Mouse (Mus musculus) erythroblast, embryonic 14.5 days (primary cell): ENCODE measurements at regions not wholly inside any gene's neighbourhood (a gene's known extent, or its start where the extent isn't known, plus 50 kb on each side); places are given as distances from the start of the nearest gene placed in this dataset.

Experiments used
- H3K27me3 ChIP-seq: 2 replicates; pipeline ENCODE4 v1.6.1; 2012; ENCODE audit warnings: inconsistent platforms; ENCODE audit not compliant: control insufficient read depth
- H3K36me3 ChIP-seq: 2 replicates; pipeline ENCODE4 v1.6.1; 2012; ENCODE audit warnings: mild to moderate bottlenecking, inconsistent platforms; ENCODE audit not compliant: control insufficient read depth
- H3K4me1 ChIP-seq: 2 replicates; pipeline ENCODE4 v1.6.1; 2012; ENCODE audit warnings: inconsistent platforms; ENCODE audit not compliant: control insufficient read depth
- H3K4me3 ChIP-seq: replicated peaks from 2 replicates; pipeline ENCODE3; 2012; ENCODE audit warnings: moderate library complexity, mild to moderate bottlenecking, inconsistent platforms
- H3K9me3 ChIP-seq: 2 replicates; pipeline ENCODE4 v1.6.1; 2012; ENCODE audit warnings: low read length, inconsistent platforms, mixed read lengths; ENCODE audit not compliant: control insufficient read depth
- GATA1 ChIP-seq: IDR thresholded peaks from 2 replicates; pipeline ENCODE4 v1.6.1; 2012; ENCODE audit warnings: low read length, inconsistent platforms, mixed read lengths
- TAL1 ChIP-seq: IDR thresholded peaks from 3 replicates; pipeline ENCODE4 v1.6.1; 2012; ENCODE audit warnings: low read length, inconsistent platforms, mixed read lengths

- TF ChIP-seq TAL1 (no peak), GATA1 (no peak)
- Histone ChIP-seq H3K27me3 (no peaks in the 10 kb centered on the region), H3K36me3 (no peaks in the 10 kb centered on the region), H3K9me3 (no peaks in the 10 kb centered on the region), H3K4me3 (no peak overlapping the region), H3K4me1 (no peaks in the 10 kb centered on the region)
Observed at GRCm38 (mm10) chr2:45629616-45630015, 512.4 kb upstream of the Zeb2 start.

- H3K27me3 ChIP-seq, result no peaks in the 10 kb centered on the region
- no peaks in the 10 kb centered on the region for H3K9me3 ChIP-seq
- TF ChIP-seq GATA1 (no peak), TAL1 (no peak)
- H3K36me3 ChIP-seq, result no peaks in the 10 kb centered on the region
- no peaks in the 10 kb centered on the region for H3K4me1 ChIP-seq
- no peak overlapping the region for H3K4me3 ChIP-seq
Observed at GRCm38 (mm10) chr2:45623056-45623455, 505.9 kb upstream of the Zeb2 start.

DNA sequence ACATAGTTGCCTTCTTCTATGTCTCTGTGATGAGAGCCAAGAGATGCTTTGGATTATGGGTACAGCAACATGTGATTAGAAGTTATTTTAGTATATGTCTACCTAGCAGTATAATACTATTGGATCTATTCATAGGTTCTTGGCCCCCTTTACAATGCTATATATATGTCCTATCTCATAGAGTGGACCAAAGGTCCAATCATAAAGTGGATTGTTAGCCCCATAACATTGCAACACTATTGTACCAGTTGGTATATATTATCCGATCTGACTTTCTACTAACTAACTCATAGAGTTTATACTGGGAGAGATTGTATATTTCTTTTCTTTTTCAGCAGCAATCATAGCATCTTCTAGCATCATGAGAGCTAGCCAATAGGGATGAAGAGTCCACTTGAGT is 491.7 kb upstream of the Zeb2 start:
- Histone ChIP-seq H3K27me3 (no peaks in the 10 kb centered on the region), H3K36me3 (no peaks in the 10 kb centered on the region), H3K4me1 (no peaks in the 10 kb centered on the region), H3K9me3 (no peaks in the 10 kb centered on the region), H3K4me3 (no peak overlapping the region)
- TF ChIP-seq GATA1 (no peak), TAL1 (no peak)

GRCm38 (mm10) chr2:45607393-45607792 is 490.2 kb upstream of the Zeb2 start:
- H3K36me3 ChIP-seq, result no peaks in the 10 kb centered on the region
- no peaks in the 10 kb centered on the region for H3K4me1 ChIP-seq
- H3K4me3 ChIP-seq, result no peak overlapping the region
- no peak for TF ChIP-seq TAL1
- TF ChIP-seq GATA1, result no peak
- H3K27me3 ChIP-seq, result no peaks in the 10 kb centered on the region
- no peaks in the 10 kb centered on the region for H3K9me3 ChIP-seq

GRCm38 (mm10) chr2:45601332-45601900 is 484.2 kb upstream of the Zeb2 start:
- no peaks in the 10 kb centered on the region for H3K9me3 ChIP-seq
- H3K27me3 ChIP-seq, result no peaks in the 10 kb centered on the region
- H3K4me3 ChIP-seq, result no peak overlapping the region
- no peaks in the 10 kb centered on the region for H3K4me1 ChIP-seq
- H3K36me3 ChIP-seq, result no peaks in the 10 kb centered on the region
- TF ChIP-seq GATA1, result no peak
- TF ChIP-seq TAL1, result no peak

DNA sequence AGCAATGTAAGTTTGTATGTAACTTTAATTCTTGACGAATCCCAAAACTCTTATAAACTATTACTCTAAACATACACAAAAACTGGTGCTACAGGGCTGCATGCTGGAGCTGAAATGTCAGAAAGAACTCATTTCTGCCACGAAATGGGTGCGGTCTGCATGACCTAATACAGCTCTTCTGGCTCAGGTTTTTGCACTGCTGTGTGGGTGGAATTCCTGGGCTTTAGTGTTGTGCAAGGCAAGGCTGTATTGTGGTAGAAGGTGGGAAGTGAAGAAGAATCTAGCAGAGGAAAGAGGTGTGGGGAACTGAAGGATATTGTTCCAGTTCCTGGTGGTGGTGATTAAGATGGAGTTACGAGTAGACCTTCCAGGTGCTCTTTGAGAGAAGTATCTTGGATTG is 476.6 kb upstream of the Zeb2 start:
- H3K36me3 ChIP-seq, result no peaks in the 10 kb centered on the region
- no peaks in the 10 kb centered on the region for H3K9me3 ChIP-seq
- no peaks in the 10 kb centered on the region for H3K4me1 ChIP-seq
- no peaks in the 10 kb centered on the region for H3K27me3 ChIP-seq
- no peak overlapping the region for H3K4me3 ChIP-seq
- no peak for TF ChIP-seq TAL1
- TF ChIP-seq GATA1, result no peak

DNA sequence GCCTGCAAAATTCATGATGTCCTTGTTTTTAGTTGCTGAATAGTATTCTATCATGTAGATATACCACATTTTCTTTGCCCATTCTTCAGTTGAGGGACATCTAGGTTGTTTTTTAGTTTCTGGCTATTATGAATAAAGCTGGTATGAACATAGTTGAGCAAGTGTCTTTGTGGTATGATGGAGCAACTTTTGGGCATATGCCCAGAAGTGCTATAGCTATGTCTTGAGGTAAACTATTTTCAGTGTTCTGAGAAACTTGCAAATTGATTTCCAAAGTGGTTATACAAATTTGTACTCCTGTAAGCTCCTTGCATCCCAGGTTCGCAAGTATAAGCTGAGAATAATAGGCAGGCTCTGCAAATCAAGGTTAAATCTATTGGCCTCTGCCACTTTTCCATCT is 473.8 kb upstream of the Zeb2 start:
- H3K4me3 ChIP-seq, result no peak overlapping the region
- no peaks in the 10 kb centered on the region for H3K9me3 ChIP-seq
- H3K4me1 ChIP-seq, result no peaks in the 10 kb centered on the region
- H3K36me3 ChIP-seq, result no peaks in the 10 kb centered on the region
- no peaks in the 10 kb centered on the region for H3K27me3 ChIP-seq
- no peak for TF ChIP-seq TAL1
- TF ChIP-seq GATA1, result no peak

GRCm38 (mm10) chr2:45588248-45588647 is 471.1 kb upstream of the Zeb2 start:
- Histone ChIP-seq H3K36me3 (no peaks in the 10 kb centered on the region), H3K4me3 (no peak overlapping the region), H3K27me3 (no peaks in the 10 kb centered on the region), H3K4me1 (no peaks in the 10 kb centered on the region), H3K9me3 (no peaks in the 10 kb centered on the region)
- no peak for TF ChIP-seq TAL1
- no peak for TF ChIP-seq GATA1

- no peaks in the 10 kb centered on the region for H3K9me3 ChIP-seq
- no peaks in the 10 kb centered on the region for H3K27me3 ChIP-seq
- no peak overlapping the region for H3K4me3 ChIP-seq
- H3K4me1 ChIP-seq, result no peaks in the 10 kb centered on the region
- no peak for TF ChIP-seq GATA1
- no peaks in the 10 kb centered on the region for H3K36me3 ChIP-seq
Observed at GRCm38 (mm10) chr2:45586588-45587200, 469.5 kb upstream of the Zeb2 start.

- Histone ChIP-seq H3K4me3 (no peak overlapping the region), H3K36me3 (no peaks in the 10 kb centered on the region), H3K27me3 (no peaks in the 10 kb centered on the region), H3K4me1 (no peaks in the 10 kb centered on the region), H3K9me3 (no peaks in the 10 kb centered on the region)
- TF ChIP-seq TAL1, result no peak
- no peak for TF ChIP-seq GATA1
Observed at GRCm38 (mm10) chr2:45581549-45581925, 464.3 kb upstream of the Zeb2 start.
